Mouse (Mus musculus): ENCODE measurements around the gene Cdc25b. TPM values are rescaled to one million over a fixed set of nuclear protein-coding genes. Genes with fewer than 3 reads are reported as not detected.

Gene Cdc25b
- total and polyA plus RNA-seq, 2 experiments from 2014 or later: 15.0 to 15.3 TPM

- Histone ChIP-seq H3K4me2 (ENCODE audit: low read depth, low read length) (peak overlapping the region; percentile 90), H3K4me3 (ENCODE audit: low read depth, low read length) (peak overlapping the region; percentile 76), H3K9me3 (replicated peaks; ENCODE audit: control insufficient read depth, low read length) (no peaks in the 10 kb centered on the region), H3K9ac (replicated peaks; ENCODE audit: low read depth, low read length) (peak overlapping the region; percentile 54), H3K36me3 (replicated peaks; ENCODE audit: control insufficient read depth, insufficient read depth, low read length) (peaks cover 20% of the 10 kb centered on the region; the same call in 1 of the 2 replicates), H3K27ac (ENCODE audit: low read depth) (peak overlapping the region; percentile 87), H3K4me1 (ENCODE audit: control insufficient read depth, insufficient read depth) (peaks cover 10% of the 10 kb centered on the region), H3K27me3 (ENCODE audit: control insufficient read depth, insufficient read depth, low read length) (no peaks in the 10 kb centered on the region)
- peak; percentile 80 for ATAC-seq (ENCODE audit: insufficient read depth, low read depth)
- TF ChIP-seq EP300 (IDR thresholded peaks at IDR 0.05; ENCODE audit: low read depth): no peak
- DNase-seq (ENCODE audit: low spot score): peak; percentile 83
- 1% methylated on average over 14 of the region's 14 CpGs for WGBS
Observed at GRCm38 (mm10) chr2:131186343-131186742, 406 bp upstream of the Cdc25b start.

GRCm38 (mm10) chr2:131187602-131187922 is 813 bp downstream of the Cdc25b start:
- TF ChIP-seq CTCF (IDR thresholded peaks at IDR 0.05; ENCODE audit: low read depth) (no peak), EP300 (IDR thresholded peaks at IDR 0.05; ENCODE audit: low read depth) (no peak)
- Histone ChIP-seq H3K36me3 (replicated peaks; ENCODE audit: control insufficient read depth, insufficient read depth, low read length) (peaks cover 29% of the 10 kb centered on the region), H3K9ac (replicated peaks; ENCODE audit: low read depth, low read length) (peak overlapping the region; percentile 54), H3K4me1 (ENCODE audit: control insufficient read depth, insufficient read depth) (peaks cover 10% of the 10 kb centered on the region), H3K27ac (ENCODE audit: low read depth) (peak overlapping the region; percentile 87; the same call in 1 of the 2 replicates), H3K4me3 (ENCODE audit: low read depth, low read length) (peak overlapping the region; percentile 76), H3K9me3 (replicated peaks; ENCODE audit: control insufficient read depth, low read length) (no peaks in the 10 kb centered on the region), H3K4me2 (ENCODE audit: low read depth, low read length) (peak overlapping the region; percentile 90), H3K27me3 (ENCODE audit: control insufficient read depth, insufficient read depth, low read length) (no peaks in the 10 kb centered on the region)
- DNase-seq (ENCODE audit: low spot score) (no peak), ATAC-seq (ENCODE audit: insufficient read depth, low read depth) (no peak)
- WGBS: 38% methylated on average over 3 of the region's 3 CpGs

- H3K9ac ChIP-seq (replicated peaks; ENCODE audit: low read depth, low read length): no peak overlapping the region
- no peak overlapping the region for H3K27ac ChIP-seq (ENCODE audit: low read depth)
- 94% methylated on average over 5 of the region's 5 CpGs for WGBS
- no peaks in the 10 kb centered on the region for H3K27me3 ChIP-seq (ENCODE audit: control insufficient read depth, insufficient read depth, low read length)
- peak overlapping the region; percentile 90; the same call in 1 of the 2 replicates for H3K4me2 ChIP-seq (ENCODE audit: low read depth, low read length)
- peaks cover 36% of the 10 kb centered on the region for H3K36me3 ChIP-seq (replicated peaks; ENCODE audit: control insufficient read depth, insufficient read depth, low read length)
- TF ChIP-seq EP300 (IDR thresholded peaks at IDR 0.05; ENCODE audit: low read depth): no peak
- no peak for TF ChIP-seq CTCF (IDR thresholded peaks at IDR 0.05; ENCODE audit: low read depth)
- DNase-seq (ENCODE audit: low spot score) (no peak), ATAC-seq (ENCODE audit: insufficient read depth, low read depth) (no peak)
- peaks cover 10% of the 10 kb centered on the region for H3K4me1 ChIP-seq (ENCODE audit: control insufficient read depth, insufficient read depth)
- H3K9me3 ChIP-seq (replicated peaks; ENCODE audit: control insufficient read depth, low read length): no peaks in the 10 kb centered on the region
- H3K4me3 ChIP-seq (ENCODE audit: low read depth, low read length): no peak overlapping the region
Observed at GRCm38 (mm10) chr2:131188311-131188710, 1.6 kb downstream of the Cdc25b start.

GRCm38 (mm10) chr2:131189521-131190309 is 3.0 kb downstream of the Cdc25b start:
- TF ChIP-seq EP300 (IDR thresholded peaks at IDR 0.05; ENCODE audit: low read depth) (no peak), CTCF (IDR thresholded peaks at IDR 0.05; ENCODE audit: low read depth) (no peak)
- no peak for ATAC-seq (ENCODE audit: insufficient read depth, low read depth)
- H3K4me1 ChIP-seq (ENCODE audit: control insufficient read depth, insufficient read depth): peaks cover 10% of the 10 kb centered on the region
- no peak overlapping the region for H3K27ac ChIP-seq (ENCODE audit: low read depth)
- no peak overlapping the region for H3K9ac ChIP-seq (replicated peaks; ENCODE audit: low read depth, low read length)
- no peak overlapping the region for H3K4me2 ChIP-seq (ENCODE audit: low read depth, low read length)
- H3K36me3 ChIP-seq (replicated peaks; ENCODE audit: control insufficient read depth, insufficient read depth, low read length): peaks cover 50% of the 10 kb centered on the region
- no peak overlapping the region for H3K4me3 ChIP-seq (ENCODE audit: low read depth, low read length)
- WGBS: 64% methylated on average over 5 of the region's 5 CpGs
- DNase-seq (ENCODE audit: low spot score): no peak
- H3K9me3 ChIP-seq (replicated peaks; ENCODE audit: control insufficient read depth, low read length): no peaks in the 10 kb centered on the region
- H3K27me3 ChIP-seq (ENCODE audit: control insufficient read depth, insufficient read depth, low read length): no peaks in the 10 kb centered on the region

GRCm38 (mm10) chr2:131190344-131191004 is 3.7 kb downstream of the Cdc25b start:
- Histone ChIP-seq H3K36me3 (replicated peaks; ENCODE audit: control insufficient read depth, insufficient read depth, low read length) (peaks cover 58% of the 10 kb centered on the region), H3K9me3 (replicated peaks; ENCODE audit: control insufficient read depth, low read length) (no peaks in the 10 kb centered on the region), H3K4me3 (ENCODE audit: low read depth, low read length) (no peak overlapping the region), H3K27ac (ENCODE audit: low read depth) (no peak overlapping the region), H3K4me1 (ENCODE audit: control insufficient read depth, insufficient read depth) (peaks cover 10% of the 10 kb centered on the region), H3K27me3 (ENCODE audit: control insufficient read depth, insufficient read depth, low read length) (no peaks in the 10 kb centered on the region), H3K4me2 (ENCODE audit: low read depth, low read length) (no peak overlapping the region), H3K9ac (replicated peaks; ENCODE audit: low read depth, low read length) (no peak overlapping the region)
- no peak for DNase-seq (ENCODE audit: low spot score)
- ATAC-seq (ENCODE audit: insufficient read depth, low read depth): no peak
- WGBS: 65% methylated on average over 10 of the region's 10 CpGs
- no peak for TF ChIP-seq CTCF (IDR thresholded peaks at IDR 0.05; ENCODE audit: low read depth)
- no peak for TF ChIP-seq EP300 (IDR thresholded peaks at IDR 0.05; ENCODE audit: low read depth)

Measured in heart, postnatal 0 days (tissue).